8 mouse cellular contexts compared by ENCODE assay signal in the genomic region with DNA sequence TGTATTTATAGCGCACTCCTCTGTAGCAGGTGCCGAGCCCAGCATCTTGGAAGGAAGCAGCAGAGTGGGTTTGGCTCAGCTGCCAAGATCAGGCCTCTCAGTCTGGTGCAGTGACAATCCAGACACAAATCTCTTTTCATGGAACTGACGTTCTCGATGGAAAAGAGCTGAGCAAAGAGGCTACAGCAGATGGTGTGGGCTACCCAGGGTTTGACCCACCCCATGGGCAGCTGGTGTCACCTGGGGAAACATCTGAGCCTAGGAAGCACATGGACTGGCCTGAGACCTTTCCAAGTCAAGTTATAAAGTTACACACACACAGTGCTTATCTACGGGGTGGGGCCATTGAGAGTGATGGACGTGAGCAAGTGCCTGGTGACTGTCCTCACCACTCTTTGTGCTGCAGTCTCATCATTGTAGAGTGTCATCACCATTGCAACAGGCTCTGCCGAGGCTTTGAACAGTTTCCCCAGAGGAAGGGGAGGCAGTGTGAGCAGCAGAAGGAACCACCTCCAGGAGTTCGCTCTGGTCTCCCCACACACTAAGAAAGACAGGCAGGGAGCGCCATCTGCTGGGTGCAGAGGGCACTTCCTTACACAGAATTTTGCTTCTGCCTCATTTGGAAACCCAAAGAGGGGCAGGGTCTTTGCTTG. TPM values are rescaled to one million over a fixed set of nuclear protein-coding genes. Genes with fewer than 3 reads are reported as not detected.
A peak's percentile ranks its signal among the peaks of the same experiment; 100 is the strongest.
DNase-seq lines count a peak whose midpoint lies in the region; ATAC-seq and TF ChIP-seq lines count a peak whose summit lies in the region.

No protein-coding gene starts in this region.

- H3K4me1 ChIP-seq in hindbrain, embryonic 16.5 days (ENCODE audit: control insufficient read depth, insufficient read depth, low read depth, low read length) = peaks cover 22% of the 10 kb centered on the region

- peak; percentile 87 for ATAC-seq in hindbrain, embryonic 16.5 days

- peak overlapping the region; percentile 45 for H3K4me3 ChIP-seq in gastrocnemius, adult 2 months
- H3K4me3 ChIP-seq in hindbrain, embryonic 16.5 days (ENCODE audit: low read length) = no peak overlapping the region

- peak; percentile 53 for DNase-seq in WW6 (ENCODE audit: low read depth, low spot score)
- DNase-seq in cerebellum, postnatal 4 days (ENCODE audit: low spot score in 2 of 2) = peak; percentile 87 to 89
- DNase-seq in gastrocnemius, adult 2 months = peak; percentile 85
- DNase-seq in left cerebral cortex, adult 18-20 months (ENCODE audit: low spot score in 2 of 2) = peak; percentile 85 to 89
- peak; percentile 74 to 87 for DNase-seq in lung, postnatal 4 days
- peak; percentile 78 for DNase-seq in retina, postnatal 7 days (ENCODE audit: low read depth, low spot score)
- DNase-seq in urinary bladder, adult 18-20 months (ENCODE audit: low spot score in 2 of 2) = peak; percentile 62 to 73

- 31% methylated on average over 9 of the region's 9 CpGs for WGBS in hindbrain, embryonic 16.5 days

- intact Hi-C loops in gastrocnemius, adult 2 months (cut with DNase I) = loop anchor here (1.0 kb wide), 1 partner anchor 117 kb away; a partner anchor contains a TSS

- no peaks in the 10 kb centered on the region for H3K9me3 ChIP-seq in hindbrain, embryonic 16.5 days (ENCODE audit: control insufficient read depth, low read length)

- no peak overlapping the region; the same call in 1 of the 2 replicates for H3K4me2 ChIP-seq in hindbrain, embryonic 16.5 days (ENCODE audit: low read length)

- no peaks in the 10 kb centered on the region for H3K27me3 ChIP-seq in hindbrain, embryonic 16.5 days (replicated peaks; ENCODE audit: control insufficient read depth, insufficient read depth, low read length)

- no peak overlapping the region for H3K9ac ChIP-seq in hindbrain, embryonic 16.5 days (ENCODE audit: low read depth, low read length)

- peak overlapping the region; percentile 87 for H3K27ac ChIP-seq in gastrocnemius, adult 2 months
- peak overlapping the region; percentile 41; the same call in 1 of the 2 replicates for H3K27ac ChIP-seq in hindbrain, embryonic 16.5 days (ENCODE audit: low read depth, low read length)

- TF ChIP-seq CTCF in gastrocnemius, adult 2 months (IDR thresholded peaks at IDR 0.05) = peak; percentile 99

- no peaks in the 10 kb centered on the region for H3K36me3 ChIP-seq in hindbrain, embryonic 16.5 days (ENCODE audit: control insufficient read depth, insufficient read depth, low read length)

RNA-seq across cellular contexts. Expression of a gene that starts 31.0 kb away (rescaled TPM):
- total RNA-seq in gastrocnemius, adult 2 months (2021) = under 1 TPM; 0.38 to 0.39 TPM
- polyA plus RNA-seq in hindbrain, embryonic 16.5 days (2015; fragmentation: Nextera tagmentation; extraction: Ambion mirVana) = 3.5 and 4.2 TPM in 2 replicates
- under 1 TPM; 0.70 to 0.80 TPM for total RNA-seq in left cerebral cortex, adult 18-20 months (2021)
